Mouse (Mus musculus): Measurements from ENCODE around the gene Cnnm4. TPM values are rescaled to one million over a fixed set of nuclear protein-coding genes. Genes with fewer than 3 reads are reported as not detected.
A peak's percentile ranks its signal among the peaks of the same experiment; 100 is the strongest.

Gene Cnnm4
- total and polyA plus RNA-seq, 2 experiments, result 2.3 to 2.7 TPM

DNA sequence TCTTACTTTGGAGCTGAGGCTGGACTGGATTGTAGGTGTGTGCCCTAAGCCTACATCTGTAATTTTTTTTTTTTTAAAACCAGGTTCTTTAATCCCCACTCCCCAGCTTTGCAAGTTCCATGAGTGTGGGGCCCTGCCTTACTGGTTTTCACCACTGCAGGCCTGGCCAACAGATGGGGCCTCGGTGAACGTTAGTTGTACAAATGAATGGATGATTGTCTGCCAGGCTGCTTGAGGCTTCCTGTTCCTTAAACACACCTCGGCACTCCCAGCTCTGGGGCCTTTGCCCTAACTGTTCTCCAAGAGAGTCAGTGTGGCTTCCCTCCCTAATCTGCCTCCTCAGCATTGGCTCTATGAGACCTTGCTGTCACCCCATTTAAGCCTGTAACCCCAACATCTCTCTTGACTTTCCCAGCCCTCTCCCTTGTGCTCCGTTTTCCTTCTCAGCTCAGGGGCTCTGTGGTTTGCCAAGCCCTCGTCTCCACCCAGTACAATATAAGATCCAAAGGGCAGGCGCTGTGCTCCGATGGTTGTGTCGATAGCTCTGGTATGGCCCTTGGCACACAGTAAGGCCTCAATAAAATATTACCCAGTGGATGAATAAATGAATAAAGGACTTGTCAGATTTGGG, 4.2 kb downstream of the Cnnm4 start:
- 22% methylated on average over 8 of the region's 8 CpGs for WGBS
- no peaks in the 10 kb centered on the region for H3K27me3 ChIP-seq (ENCODE audit: control insufficient read depth, insufficient read depth, low read length)
- no peak overlapping the region for H3K9ac ChIP-seq (ENCODE audit: low read depth, low read length)
- TF ChIP-seq POLR2A (IDR thresholded peaks at IDR 0.05; ENCODE audit: extremely low read depth, insufficient read depth, low read length) (no peak), CTCF (IDR thresholded peaks at IDR 0.05; ENCODE audit: low read depth, low read length) (no peak)
- H3K36me3 ChIP-seq (ENCODE audit: control insufficient read depth, insufficient read depth, low read length), result no peaks in the 10 kb centered on the region
- H3K79me2 ChIP-seq (ENCODE audit: control insufficient read depth, insufficient read depth, low read length), result no peaks in the 10 kb centered on the region; the same call in 1 of the 2 replicates
- H3K27ac ChIP-seq (replicated peaks; ENCODE audit: insufficient read depth, low read depth, low read length), result 0 out of 2 replicates have a peak overlapping the region, but pooled peaks have one; percentile 20
- H3K4me1 ChIP-seq (ENCODE audit: control insufficient read depth, insufficient read depth, low read length), result peaks cover 34% of the 10 kb centered on the region
- DNase-seq (ENCODE audit: extremely low read depth, low read depth, low spot score), result peak; percentile 57
- H3K4me3 ChIP-seq (ENCODE audit: insufficient read depth, low read depth, low read length), result no peak overlapping the region

DNA sequence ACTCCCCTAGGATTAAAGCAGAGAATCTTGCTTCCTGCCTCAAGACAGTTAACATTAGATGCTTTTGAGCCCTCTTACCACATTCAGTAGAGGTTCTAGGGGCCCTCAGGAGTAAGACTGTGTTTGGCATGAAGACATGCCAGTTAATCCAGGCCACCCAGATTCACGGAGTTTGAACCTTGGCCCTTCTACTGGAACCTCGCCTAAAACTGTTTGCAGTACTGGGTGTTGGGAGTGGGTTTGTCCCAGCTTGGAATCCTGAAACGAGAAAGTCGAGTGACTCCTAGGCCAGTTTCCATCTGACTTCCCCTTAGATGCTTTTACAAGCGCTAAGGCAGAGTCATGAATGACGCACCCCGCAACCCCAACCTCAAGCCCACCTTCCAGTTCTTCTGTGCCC, 5.0 kb downstream of the Cnnm4 start:
- 52% methylated on average over 7 of the region's 7 CpGs for WGBS

DNA sequence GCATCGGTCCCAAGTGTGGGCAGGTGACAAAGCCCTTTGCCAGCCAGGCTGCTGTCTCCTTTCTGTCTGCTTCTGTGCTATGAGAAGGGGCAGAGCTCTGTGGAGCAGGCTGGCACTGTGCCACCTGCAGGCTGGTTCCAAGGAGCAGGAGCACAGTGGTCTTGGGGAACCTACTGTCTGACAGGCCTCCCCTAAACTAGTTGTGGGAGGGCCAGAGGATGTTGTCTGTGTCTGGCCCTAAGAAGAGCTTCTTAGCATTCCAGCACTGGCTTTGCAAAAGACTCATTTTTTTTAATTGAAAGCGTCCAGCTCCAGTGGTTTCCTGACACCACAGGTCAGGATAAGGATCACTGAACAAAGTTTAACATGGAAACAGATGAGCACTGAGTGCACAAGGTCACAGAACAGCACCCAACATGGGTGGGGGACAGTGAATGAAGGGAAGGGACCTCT, 6.9 kb downstream of the Cnnm4 start:
- no peak overlapping the region for H3K9ac ChIP-seq (ENCODE audit: low read depth, low read length)
- peaks cover 29% of the 10 kb centered on the region for H3K4me1 ChIP-seq (ENCODE audit: control insufficient read depth, insufficient read depth, low read length)
- no peaks in the 10 kb centered on the region; the same call in 1 of the 2 replicates for H3K79me2 ChIP-seq (ENCODE audit: control insufficient read depth, insufficient read depth, low read length)
- H3K27me3 ChIP-seq (ENCODE audit: control insufficient read depth, insufficient read depth, low read length), result no peaks in the 10 kb centered on the region
- WGBS, result 36% methylated on average over 2 of the region's 2 CpGs
- H3K27ac ChIP-seq (replicated peaks; ENCODE audit: insufficient read depth, low read depth, low read length), result no peak overlapping the region
- peak; percentile 62 for DNase-seq (ENCODE audit: extremely low read depth, low read depth, low spot score)
- TF ChIP-seq POLR2A (IDR thresholded peaks at IDR 0.05; ENCODE audit: extremely low read depth, insufficient read depth, low read length) (no peak), CTCF (IDR thresholded peaks at IDR 0.05; ENCODE audit: low read depth, low read length) (no peak)
- no peak overlapping the region for H3K4me3 ChIP-seq (ENCODE audit: insufficient read depth, low read depth, low read length)
- H3K36me3 ChIP-seq (ENCODE audit: control insufficient read depth, insufficient read depth, low read length), result no peaks in the 10 kb centered on the region

More for the DNA sequence above, 5.0 kb downstream of the Cnnm4 start:
- H3K27ac ChIP-seq (replicated peaks; ENCODE audit: insufficient read depth, low read depth, low read length), result peak overlapping the region; percentile 14; the same call in 1 of the 2 replicates
- H3K9ac ChIP-seq (ENCODE audit: low read depth, low read length), result no peak overlapping the region
- no peaks in the 10 kb centered on the region for H3K36me3 ChIP-seq (ENCODE audit: control insufficient read depth, insufficient read depth, low read length)
- H3K4me1 ChIP-seq (ENCODE audit: control insufficient read depth, insufficient read depth, low read length), result peaks cover 33% of the 10 kb centered on the region
- TF ChIP-seq CTCF (IDR thresholded peaks at IDR 0.05; ENCODE audit: low read depth, low read length), result no peak
- no peaks in the 10 kb centered on the region; the same call in 1 of the 2 replicates for H3K79me2 ChIP-seq (ENCODE audit: control insufficient read depth, insufficient read depth, low read length)
- H3K27me3 ChIP-seq (ENCODE audit: control insufficient read depth, insufficient read depth, low read length), result no peaks in the 10 kb centered on the region
- peak; percentile 82 for DNase-seq (ENCODE audit: extremely low read depth, low read depth, low spot score)
- H3K4me3 ChIP-seq (ENCODE audit: insufficient read depth, low read depth, low read length), result no peak overlapping the region

DNA sequence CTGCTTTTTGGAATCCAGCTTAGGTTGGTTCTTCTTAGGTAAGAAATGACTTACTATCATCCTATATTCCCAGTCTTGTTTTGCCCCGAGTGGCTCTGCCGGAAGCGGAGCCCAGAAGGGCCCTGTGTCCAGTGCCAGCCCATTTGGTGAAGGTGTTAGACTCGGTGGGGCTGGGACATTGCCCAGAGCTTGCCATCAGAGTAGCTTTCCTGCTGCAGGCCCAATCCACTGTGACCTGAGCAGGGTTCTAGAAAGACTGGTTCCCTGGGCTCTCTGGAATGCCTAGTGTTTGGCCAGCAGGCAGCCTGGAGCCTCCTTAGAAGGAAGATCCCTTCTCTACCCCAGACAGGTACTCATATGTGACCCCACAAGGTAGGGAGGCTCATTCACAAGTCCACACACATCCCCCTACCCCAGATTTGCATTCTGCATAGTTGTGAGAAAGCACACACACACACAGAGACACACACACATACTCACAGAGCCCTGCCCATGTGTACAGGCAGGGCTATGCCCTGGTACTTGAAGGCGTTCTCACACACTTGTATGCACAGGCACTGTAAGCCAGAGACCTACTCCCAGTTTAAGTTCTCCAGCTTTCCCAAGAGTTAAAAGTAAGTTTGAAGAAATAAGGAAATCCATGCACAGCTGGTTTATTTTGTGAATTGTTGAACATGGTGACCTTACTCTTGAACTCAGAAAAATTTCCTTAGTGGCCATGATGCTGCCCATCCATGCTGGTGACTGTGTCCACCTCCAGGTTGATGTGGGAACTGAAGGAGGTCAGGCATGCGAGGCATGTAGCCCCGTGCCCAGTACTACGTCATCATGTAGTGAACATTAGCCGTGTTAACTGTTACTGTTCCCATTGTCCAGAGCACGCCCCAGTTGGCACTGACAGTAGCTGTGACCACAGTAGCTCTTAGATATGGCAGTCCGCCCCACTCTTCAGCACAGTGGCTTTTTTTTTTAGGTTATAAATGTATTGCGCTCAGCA, 8.8 kb downstream of the Cnnm4 start:
- no peak for DNase-seq (ENCODE audit: extremely low read depth, low read depth, low spot score)
- Histone ChIP-seq H3K9ac (ENCODE audit: low read depth, low read length) (no peak overlapping the region), H3K79me2 (ENCODE audit: control insufficient read depth, insufficient read depth, low read length) (no peaks in the 10 kb centered on the region; the same call in 1 of the 2 replicates), H3K36me3 (ENCODE audit: control insufficient read depth, insufficient read depth, low read length) (no peaks in the 10 kb centered on the region), H3K27me3 (ENCODE audit: control insufficient read depth, insufficient read depth, low read length) (no peaks in the 10 kb centered on the region), H3K4me1 (ENCODE audit: control insufficient read depth, insufficient read depth, low read length) (peaks cover 20% of the 10 kb centered on the region), H3K4me3 (ENCODE audit: insufficient read depth, low read depth, low read length) (no peak overlapping the region), H3K27ac (replicated peaks; ENCODE audit: insufficient read depth, low read depth, low read length) (no peak overlapping the region)
- TF ChIP-seq POLR2A (IDR thresholded peaks at IDR 0.05; ENCODE audit: extremely low read depth, insufficient read depth, low read length) (no peak), CTCF (IDR thresholded peaks at IDR 0.05; ENCODE audit: low read depth, low read length) (no peak)
- WGBS, result 94% methylated on average over 12 of the region's 12 CpGs

DNA sequence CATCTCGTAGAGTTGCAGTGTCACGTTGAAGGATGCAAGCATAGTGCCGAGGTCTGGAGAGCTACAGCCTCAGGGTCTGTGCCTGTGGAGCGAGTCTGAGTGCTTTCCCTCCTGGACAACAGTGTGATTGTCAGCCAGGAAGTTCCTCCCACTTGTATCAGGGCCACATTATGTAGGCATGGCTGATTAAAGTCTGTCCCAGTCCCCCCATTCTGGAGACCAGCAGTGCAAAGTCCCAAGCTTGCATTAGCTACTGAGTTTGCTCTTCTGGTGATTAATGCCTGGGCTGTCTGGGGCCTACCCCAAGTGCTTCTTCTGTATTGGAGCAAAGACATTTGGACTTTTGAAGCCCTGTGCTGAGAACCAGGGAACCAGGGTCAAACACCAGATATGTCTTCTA, 12.4 kb downstream of the Cnnm4 start:
- no peak overlapping the region for H3K27ac ChIP-seq (replicated peaks; ENCODE audit: insufficient read depth, low read depth, low read length)
- H3K27me3 ChIP-seq (ENCODE audit: control insufficient read depth, insufficient read depth, low read length), result no peaks in the 10 kb centered on the region
- peaks cover 4% of the 10 kb centered on the region; the same call in 1 of the 2 replicates for H3K79me2 ChIP-seq (ENCODE audit: control insufficient read depth, insufficient read depth, low read length)
- TF ChIP-seq CTCF (IDR thresholded peaks at IDR 0.05; ENCODE audit: low read depth, low read length), result no peak
- no peak for TF ChIP-seq POLR2A (IDR thresholded peaks at IDR 0.05; ENCODE audit: extremely low read depth, insufficient read depth, low read length)
- no peak overlapping the region for H3K4me3 ChIP-seq (ENCODE audit: insufficient read depth, low read depth, low read length)
- no peaks in the 10 kb centered on the region for H3K4me1 ChIP-seq (ENCODE audit: control insufficient read depth, insufficient read depth, low read length)
- DNase-seq (ENCODE audit: extremely low read depth, low read depth, low spot score), result no peak
- H3K9ac ChIP-seq (ENCODE audit: low read depth, low read length), result no peak overlapping the region
- WGBS, result 89% methylated on average over 4 of the region's 4 CpGs
- H3K36me3 ChIP-seq (ENCODE audit: control insufficient read depth, insufficient read depth, low read length), result no peaks in the 10 kb centered on the region

All from liver, adult 2 months (tissue).